In genomic region chr1:24349462-24350217, GRCm38 (mm10) we compare ENCODE assay signal across 13 mouse cellular contexts.
DNase-seq lines count a peak whose midpoint lies in the region; ATAC-seq and TF ChIP-seq lines count a peak whose summit lies in the region.
"Had no signal": no experiment of that assay in that cellular context is flagged by ENCODE, and none has a peak within 500 bp of the region (broad histone marks: within the 10 kb centered on the region; RNA-seq: fewer than 3 reads in every experiment).

No protein-coding gene starts in this region.

- H3K9me3 ChIP-seq in forebrain, embryonic 12.5 days: no peaks in the 10 kb centered on the region
- no peaks in the 10 kb centered on the region for H3K9me3 ChIP-seq in forebrain, embryonic 15.5 days
- H3K9me3 ChIP-seq in lung, embryonic 14.5 days (ENCODE audit: low read depth, low read length): no peaks in the 10 kb centered on the region
- no peaks in the 10 kb centered on the region for H3K9me3 ChIP-seq in midbrain, embryonic 12.5 days
- H3K9me3 ChIP-seq: liver, embryonic 12.5 days had no signal

- no peaks in the 10 kb centered on the region for H3K27me3 ChIP-seq in forebrain, embryonic 12.5 days
- H3K27me3 ChIP-seq in forebrain, embryonic 15.5 days: no peaks in the 10 kb centered on the region
- H3K27me3 ChIP-seq in lung, embryonic 14.5 days (ENCODE audit: insufficient read depth, low read length): no peaks in the 10 kb centered on the region
- no peaks in the 10 kb centered on the region for H3K27me3 ChIP-seq in midbrain, embryonic 12.5 days
- H3K27me3 ChIP-seq: liver, embryonic 12.5 days had no signal

- DNase-seq in lung, embryonic 14.5 days: no peak
- no peak for DNase-seq in lung, postnatal 36 days
- peak; percentile 34 for DNase-seq in right cerebral cortex, postnatal 25 days
- DNase-seq in c-Kit-positive CD71-positive TER-119-positive erythroid progenitor cells, embryonic 14.5 days (ENCODE audit: low spot score): no peak
- DNase-seq in T-cell, adult 2 months (ENCODE audit: low spot score): no peak
- DNase-seq: adrenal gland, adult 8-10 months; gastrocnemius, postnatal 10 days; kidney, postnatal 4 days; lung, postnatal 14 days had no signal

- no peaks in the 10 kb centered on the region for H3K4me1 ChIP-seq in forebrain, embryonic 12.5 days
- H3K4me1 ChIP-seq in forebrain, embryonic 15.5 days: no peaks in the 10 kb centered on the region
- no peaks in the 10 kb centered on the region for H3K4me1 ChIP-seq in lung, embryonic 14.5 days (ENCODE audit: insufficient read depth)
- H3K4me1 ChIP-seq in midbrain, embryonic 12.5 days: no peaks in the 10 kb centered on the region
- H3K4me1 ChIP-seq: liver, embryonic 12.5 days had no signal

- 87% methylated on average over 13 of the region's 13 CpGs for WGBS in forebrain, embryonic 12.5 days
- 85% methylated on average over 13 of the region's 13 CpGs for WGBS in forebrain, embryonic 15.5 days
- 56% methylated on average over 13 of the region's 13 CpGs for WGBS in lung, embryonic 14.5 days
- WGBS in midbrain, embryonic 12.5 days: 82% methylated on average over 13 of the region's 13 CpGs

- H3K4me3 ChIP-seq in forebrain, embryonic 12.5 days (replicated peaks): no peak overlapping the region
- no peak overlapping the region for H3K4me3 ChIP-seq in forebrain, embryonic 15.5 days
- H3K4me3 ChIP-seq in lung, embryonic 14.5 days (ENCODE audit: low read depth, low read length): no peak overlapping the region
- H3K4me3 ChIP-seq in midbrain, embryonic 12.5 days: no peak overlapping the region
- H3K4me3 ChIP-seq: liver, embryonic 12.5 days had no signal

- no peak overlapping the region for H3K9ac ChIP-seq in forebrain, embryonic 12.5 days
- no peak overlapping the region for H3K9ac ChIP-seq in forebrain, embryonic 15.5 days (replicated peaks)
- no peak overlapping the region for H3K9ac ChIP-seq in lung, embryonic 14.5 days
- no peak overlapping the region for H3K9ac ChIP-seq in midbrain, embryonic 12.5 days (replicated peaks)
- H3K9ac ChIP-seq: liver, embryonic 12.5 days had no signal

- no peak overlapping the region for H3K4me2 ChIP-seq in forebrain, embryonic 12.5 days
- H3K4me2 ChIP-seq in forebrain, embryonic 15.5 days (replicated peaks): no peak overlapping the region
- no peak overlapping the region for H3K4me2 ChIP-seq in lung, embryonic 14.5 days
- no peak overlapping the region for H3K4me2 ChIP-seq in midbrain, embryonic 12.5 days (replicated peaks)
- H3K4me2 ChIP-seq: liver, embryonic 12.5 days had no signal

- no peak for TF ChIP-seq CTCF in lung, embryonic 14.5 days (IDR thresholded peaks at IDR 0.05; ENCODE audit: low read depth)

- H3K36me3 ChIP-seq in forebrain, embryonic 12.5 days (replicated peaks): no peaks in the 10 kb centered on the region
- no peaks in the 10 kb centered on the region for H3K36me3 ChIP-seq in forebrain, embryonic 15.5 days
- no peaks in the 10 kb centered on the region for H3K36me3 ChIP-seq in lung, embryonic 14.5 days (ENCODE audit: insufficient read depth)
- no peaks in the 10 kb centered on the region for H3K36me3 ChIP-seq in midbrain, embryonic 12.5 days
- H3K36me3 ChIP-seq: liver, embryonic 12.5 days had no signal

- ATAC-seq in forebrain, embryonic 12.5 days (ENCODE audit: low FRiP score): peak; percentile 58
- ATAC-seq in forebrain, embryonic 15.5 days (replicated peaks): no peak
- peak; percentile 44; the same call in 1 of the 2 replicates for ATAC-seq in lung, embryonic 14.5 days (ENCODE audit: insufficient read depth)
- 0 out of 2 replicates have a peak, but pooled peaks have one; percentile 47 for ATAC-seq in midbrain, embryonic 12.5 days (ENCODE audit: low FRiP score, low read depth)
- ATAC-seq: liver, embryonic 12.5 days had no signal

- H3K27ac ChIP-seq in forebrain, embryonic 12.5 days: no peak overlapping the region
- no peak overlapping the region for H3K27ac ChIP-seq in forebrain, embryonic 15.5 days (replicated peaks)
- no peak overlapping the region for H3K27ac ChIP-seq in lung, embryonic 14.5 days (ENCODE audit: low read depth)
- no peak overlapping the region for H3K27ac ChIP-seq in midbrain, embryonic 12.5 days (replicated peaks)
- H3K27ac ChIP-seq: liver, embryonic 12.5 days had no signal
